Mouse (Mus musculus) spleen, adult 18-20 months (tissue): ENCODE results near the gene Kif7.

Experiments used
- DNase-seq, 2 experiments: peaks; one replicate each; pipeline ENCODE4 v3.0.0; 2022; ENCODE audit warnings: mixed read lengths in 2 of 2

The Kif7 gene

GRCm38 (mm10) chr7:79715187-79715981 is at the start of gene Kif7:
Gene Kif7 (minus strand): TSS chr7:79715720.
- DNase-seq: peak; percentile 30 to 52

DNA sequence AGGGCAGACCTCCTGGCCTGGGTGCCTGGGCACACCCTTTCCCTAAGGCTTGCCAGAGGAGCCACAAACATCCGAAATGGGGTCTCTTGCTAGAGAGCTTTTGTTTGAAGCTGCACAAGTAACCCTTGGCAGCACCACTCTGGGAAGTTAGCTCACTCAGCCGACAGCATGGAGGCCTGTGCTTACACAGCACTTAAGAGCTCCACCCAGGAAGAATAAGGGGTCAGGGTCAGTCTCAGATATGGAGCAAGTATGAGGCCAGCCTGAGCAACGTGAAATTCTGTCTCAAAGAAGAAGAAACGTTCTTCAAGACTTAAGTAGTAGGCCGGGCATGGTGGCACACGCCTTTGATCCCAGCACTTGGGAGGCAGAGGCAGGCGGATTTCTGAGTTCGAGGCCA is 46.6 kb upstream of the Kif7 start:
- no peak for DNase-seq

DNA sequence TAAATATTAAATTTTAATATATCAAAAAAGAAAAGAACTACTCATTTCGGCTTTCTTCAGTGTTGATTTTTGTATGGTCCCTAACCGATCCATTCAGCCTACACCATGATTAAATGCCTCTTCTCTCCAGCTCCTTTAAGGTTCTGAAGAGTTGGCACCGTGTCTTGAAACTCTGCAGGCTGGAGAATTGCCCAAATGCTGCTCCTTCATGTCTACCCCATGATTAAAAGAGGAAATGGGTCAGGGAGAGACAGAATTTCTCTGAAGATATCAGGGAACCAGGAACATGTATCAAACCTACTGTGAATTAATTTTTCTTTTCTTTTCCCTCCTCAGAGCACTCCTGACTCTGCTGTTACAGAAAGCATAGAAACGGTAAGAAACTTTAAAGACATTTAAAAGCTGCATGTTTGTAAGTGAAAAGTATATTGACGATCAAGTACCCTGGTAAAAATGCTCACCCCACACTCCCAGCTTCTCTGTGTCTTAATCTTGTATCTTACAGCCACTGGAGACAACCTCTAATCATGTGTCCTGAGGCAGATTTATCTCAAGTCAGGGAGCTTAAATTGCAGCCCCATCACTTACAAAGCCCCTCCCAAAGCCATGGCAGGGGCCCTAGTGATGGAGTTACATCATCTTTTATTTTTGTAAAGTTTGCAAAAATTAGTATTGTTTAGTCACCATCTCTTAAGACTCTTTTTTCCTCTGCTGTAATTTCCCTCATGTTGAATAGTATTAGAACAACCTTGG is 45.8 kb upstream of the Kif7 start:
- no peak for DNase-seq

DNA sequence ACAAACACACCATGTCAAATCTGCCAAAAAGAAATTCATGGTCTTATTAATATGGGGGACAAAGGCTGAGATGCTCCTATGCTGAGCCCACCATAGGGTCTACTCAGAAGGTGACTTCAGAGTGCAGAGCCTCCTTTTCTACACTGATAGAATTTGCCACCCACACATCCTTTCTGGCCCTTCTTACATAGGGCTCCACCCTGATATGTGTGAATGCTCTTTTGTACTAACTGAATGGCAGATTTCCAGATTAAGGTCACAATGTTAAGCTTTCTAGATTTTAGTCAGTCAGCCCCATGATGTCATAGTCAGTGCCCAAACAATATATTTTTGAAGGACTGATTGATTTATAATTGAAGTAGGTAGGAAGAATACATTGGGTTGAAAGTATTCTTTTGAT is 44.2 kb upstream of the Kif7 start:
- no peak for DNase-seq

- DNase-seq: no peak
These were observed 42.7 kb upstream of the Kif7 start for GRCm38 (mm10) chr7:79758176-79758575.

GRCm38 (mm10) chr7:79756334-79756733 is 40.8 kb upstream of the Kif7 start:
- no peak for DNase-seq

- DNase-seq: no peak
These were observed 34.0 kb upstream of the Kif7 start for GRCm38 (mm10) chr7:79749511-79749910.

- no peak for DNase-seq
These were observed 32.1 kb upstream of the Kif7 start for GRCm38 (mm10) chr7:79747659-79748058.

- DNase-seq: no peak
These were observed 29.1 kb upstream of the Kif7 start for GRCm38 (mm10) chr7:79744585-79744984.

DNA sequence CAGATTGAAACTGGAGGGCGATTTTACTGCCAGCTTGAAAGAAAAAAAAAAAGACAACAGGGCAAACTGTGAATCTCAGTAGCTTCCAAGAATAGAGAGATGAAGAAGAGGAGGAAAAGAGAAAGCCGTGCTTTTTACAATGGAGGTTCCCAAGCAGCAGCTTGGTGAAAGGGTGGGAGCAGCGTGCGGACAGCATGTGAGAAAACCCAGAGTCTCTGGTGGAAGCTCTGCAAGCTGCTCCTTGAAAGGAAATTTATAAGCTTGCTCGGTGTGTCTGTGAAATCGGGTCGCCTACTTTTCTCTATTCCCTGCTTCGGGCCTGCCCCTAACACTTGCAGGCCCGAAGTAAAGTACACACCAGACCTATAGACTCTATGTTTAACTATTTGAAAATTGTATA is 28.5 kb upstream of the Kif7 start:
- DNase-seq: no peak

GRCm38 (mm10) chr7:79742659-79743536 is 27.4 kb upstream of the Kif7 start, which contains the start of the genes Pex11a and Wdr93:
Gene Pex11a (minus strand): TSS chr7:79743131.
Gene Wdr93 (plus strand): TSS chr7:79743163.
- DNase-seq: peak; percentile 66 to 75

GRCm38 (mm10) chr7:79742277-79742658 is 26.7 kb upstream of the Kif7 start:
- DNase-seq: no peak

- no peak for DNase-seq
These were observed 24.8 kb upstream of the Kif7 start for GRCm38 (mm10) chr7:79740279-79740678.

- no peak for DNase-seq
These were observed 23.4 kb upstream of the Kif7 start for GRCm38 (mm10) chr7:79738913-79739312.

- no peak for DNase-seq
These were observed 21.0 kb upstream of the Kif7 start for GRCm38 (mm10) chr7:79736511-79736910.

DNA sequence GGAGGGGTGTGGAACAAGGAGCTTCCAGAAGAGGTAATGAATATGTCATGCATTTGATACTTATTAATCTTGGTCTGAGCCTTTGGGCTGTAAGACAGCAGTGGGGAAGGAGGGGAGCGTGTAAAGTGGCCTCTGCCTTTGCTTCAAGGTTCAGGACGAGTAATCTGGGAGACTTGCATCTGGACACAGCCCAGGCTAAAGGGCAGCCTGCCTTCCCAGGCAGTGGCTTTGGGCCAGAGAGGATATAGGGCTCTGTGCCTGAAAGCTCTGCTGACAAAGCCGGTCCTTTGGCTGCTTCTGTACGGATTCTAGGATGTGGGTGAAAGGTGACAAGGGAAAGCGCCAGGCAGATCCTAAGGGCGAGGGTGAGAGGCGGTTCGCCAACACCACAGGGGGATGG is 19.0 kb upstream of the Kif7 start:
- DNase-seq: no peak

- no peak for DNase-seq
These were observed 17.1 kb upstream of the Kif7 start, which contains the start of gene Plin1 for GRCm38 (mm10) chr7:79732622-79733021. Gene Plin1 (minus strand): TSS chr7:79732903.

- no peak for DNase-seq
These were observed 15.9 kb upstream of the Kif7 start for GRCm38 (mm10) chr7:79731438-79731837.

DNA sequence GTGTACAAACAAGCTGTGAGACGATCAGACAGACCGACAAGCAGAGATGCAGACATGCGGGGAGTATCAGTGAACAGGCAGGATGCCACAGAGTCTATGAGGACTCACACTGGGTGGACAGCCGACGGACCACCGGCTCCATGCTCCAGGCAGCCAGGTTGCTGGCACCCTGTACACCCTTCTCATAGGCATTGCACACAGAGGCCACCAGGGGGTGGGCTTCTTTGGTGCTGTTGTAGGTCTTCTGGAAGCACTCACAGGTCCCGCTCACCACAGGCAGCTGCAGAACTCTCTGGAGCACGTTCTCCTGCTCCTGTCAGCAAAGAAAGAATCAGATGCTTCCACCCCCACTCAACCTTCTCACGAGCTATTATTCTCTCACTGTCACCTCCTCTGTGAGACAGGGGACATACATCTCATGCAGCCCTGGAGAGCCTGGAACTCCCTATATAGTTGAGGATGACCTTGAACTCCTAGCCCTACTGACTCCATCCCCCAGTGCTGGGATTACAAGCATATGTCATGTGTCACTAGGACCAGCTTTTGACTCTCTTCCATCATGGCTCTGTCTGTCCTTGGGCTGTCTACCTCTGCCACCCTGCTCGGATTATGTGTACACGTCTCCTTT is 14.3 kb upstream of the Kif7 start:
- no peak for DNase-seq

- peak in 1 of 2 experiments; percentile 62 for DNase-seq
These were observed 13.6 kb upstream of the Kif7 start for GRCm38 (mm10) chr7:79729169-79729568.

DNA sequence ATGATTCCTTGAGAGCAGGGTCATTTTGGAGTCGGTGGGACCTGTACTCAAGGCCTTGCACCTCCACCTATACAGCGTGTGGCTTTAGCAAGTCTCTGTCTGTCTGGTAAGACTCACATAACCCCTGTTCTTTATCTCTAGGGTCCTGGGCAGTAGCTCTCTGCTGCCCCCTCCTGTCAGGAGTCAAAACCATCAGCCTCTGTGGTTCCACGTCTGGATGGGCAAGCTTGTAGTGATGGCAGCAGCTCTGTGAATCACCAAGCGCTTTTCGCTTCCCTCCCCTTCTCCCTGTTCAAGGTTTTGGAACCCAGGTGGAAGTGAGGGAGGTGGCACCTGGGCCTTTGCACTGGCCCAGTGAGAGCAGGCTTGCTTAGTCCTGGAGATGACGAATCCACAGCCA is 12.7 kb upstream of the Kif7 start:
- peak in 1 of 2 experiments; percentile 47 for DNase-seq

- DNase-seq: peak in 1 of 2 experiments; percentile 59
These were observed 11.6 kb upstream of the Kif7 start for GRCm38 (mm10) chr7:79727091-79727490.
